Mouse (Mus musculus) MEL (cell line): ENCODE measurements around the gene Sema5a. TPM values are rescaled to one million over a fixed set of nuclear protein-coding genes. Genes with fewer than 3 reads are reported as not detected.

Experiments
- DNase-seq: peaks from one replicate; pipeline ENCODE4 v3.0.0; 2011; ENCODE audit warnings: low read depth, low spot score
- H3K27ac ChIP-seq: 2 replicates; pipeline ENCODE4 v1.5.1; 2012; ENCODE audit warnings: low read depth, mild to moderate bottlenecking, control low read depth, low read length, moderate library complexity; ENCODE audit not compliant: control insufficient read depth
- H3K27me3 ChIP-seq, 2 experiments: fragments of 150-350 bp in 1 of 2; sonication (generic) in 1 of 2; 2 replicates each; pipeline ENCODE4 v1.6.1; 2012; ENCODE audit warnings: low read length in 2 of 2, mild to moderate bottlenecking in 2 of 2, improper control_type of control experiment in 1 of 2, moderate library complexity in 1 of 2; ENCODE audit not compliant: insufficient read depth in 2 of 2, control insufficient read depth in 1 of 2
- H3K36me3 ChIP-seq, 2 experiments: 2 replicates each; pipeline ENCODE4 v1.6.1; 2012 to 2014; ENCODE audit warnings: low read length in 2 of 2, improper control_type of control experiment in 1 of 2, inconsistent platforms in 1 of 2, mild to moderate bottlenecking in 1 of 2; ENCODE audit not compliant: insufficient read depth in 2 of 2, control insufficient read depth in 1 of 2
- H3K4me1 ChIP-seq, 2 experiments: fragments of 150-350 bp in 1 of 2; sonication (generic) in 1 of 2; 2 replicates each; pipeline ENCODE4 v1.6.1; 2012; ENCODE audit warnings: low read length in 2 of 2, improper control_type of control experiment in 1 of 2, mild to moderate bottlenecking in 1 of 2; ENCODE audit not compliant: insufficient read depth in 2 of 2, control insufficient read depth in 1 of 2
- H3K4me3 ChIP-seq, 2 experiments: fragments of 150-350 bp in 1 of 2; sonication (generic) in 1 of 2; 2 replicates each; pipeline ENCODE4 v1.5.1; 2012; ENCODE audit warnings: low read depth in 2 of 2, low read length in 2 of 2, mild to moderate bottlenecking in 2 of 2, moderate library complexity in 2 of 2, control low read depth in 1 of 2, improper control_type of control experiment in 1 of 2; ENCODE audit not compliant: control insufficient read depth in 1 of 2, insufficient read depth in 1 of 2
- H3K79me2 ChIP-seq: 2 replicates; pipeline ENCODE4 v1.6.1; 2012; ENCODE audit warnings: mild to moderate bottlenecking, low read length, moderate library complexity; ENCODE audit not compliant: control insufficient read depth, poor library complexity, insufficient read depth
- H3K9ac ChIP-seq: 2 replicates; pipeline ENCODE4 v1.6.1; 2012; ENCODE audit warnings: low read depth, mild to moderate bottlenecking, control low read depth, low read length, moderate library complexity; ENCODE audit not compliant: control insufficient read depth, poor library complexity, severe bottlenecking
- H3K9me3 ChIP-seq: fragments of 150-350 bp; sonication (generic); replicated peaks from 2 replicates; pipeline ENCODE4 v1.6.1; 2012; ENCODE audit warnings: mild to moderate bottlenecking, low read length, improper control_type of control experiment, moderate library complexity; ENCODE audit not compliant: insufficient read depth
- CHD1 ChIP-seq: IDR thresholded peaks from 2 replicates; pipeline ENCODE4 v1.6.1; 2012; ENCODE audit warnings: low read depth, mild to moderate bottlenecking, inconsistent platforms, low read length, improper control_type of control experiment
- ELF1 ChIP-seq: IDR thresholded peaks from 2 replicates; pipeline ENCODE4 v1.6.1; 2014; ENCODE audit warnings: low read depth, mild to moderate bottlenecking, inconsistent platforms, low read length, improper control_type of control experiment, moderate library complexity
- EP300 ChIP-seq, 2 experiments: IDR thresholded peaks; 2 replicates each; pipeline ENCODE4 v1.6.1; 2011; ENCODE audit warnings: improper control_type of control experiment in 2 of 2, low read length in 2 of 2, low read depth in 1 of 2, mild to moderate bottlenecking in 1 of 2
- ETS1 ChIP-seq: IDR thresholded peaks from 2 replicates; pipeline ENCODE4 v1.6.1; 2012; ENCODE audit warnings: low read depth, mild to moderate bottlenecking, inconsistent platforms, low read length, improper control_type of control experiment, moderate library complexity
- JUND ChIP-seq: IDR thresholded peaks from 2 replicates; pipeline ENCODE4 v1.6.1; 2011; ENCODE audit warnings: low read depth, mild to moderate bottlenecking, improper control_type of control experiment, low read length
- MAFK ChIP-seq: IDR thresholded peaks from 2 replicates; pipeline ENCODE4 v1.6.1; 2011; ENCODE audit warnings: low read depth, mild to moderate bottlenecking, low read length, improper control_type of control experiment, borderline replicate concordance
- MAX ChIP-seq: IDR thresholded peaks from 2 replicates; pipeline ENCODE4 v1.6.1; 2011; ENCODE audit warnings: low read length, improper control_type of control experiment
- MAZ ChIP-seq: IDR thresholded peaks from 2 replicates; pipeline ENCODE4 v1.6.1; 2012; ENCODE audit warnings: low read depth, mild to moderate bottlenecking, inconsistent platforms, low read length, improper control_type of control experiment
- MXI1 ChIP-seq: IDR thresholded peaks from 2 replicates; pipeline ENCODE4 v1.6.1; 2011; ENCODE audit warnings: mild to moderate bottlenecking, low read depth, low read length, improper control_type of control experiment
- POLR2A ChIP-seq, 2 experiments: IDR thresholded peaks; 2 replicates each; pipeline ENCODE4 v1.6.1; 2011 to 2012; ENCODE audit warnings: low read length in 2 of 2, mild to moderate bottlenecking in 2 of 2, control low read depth in 1 of 2, improper control_type of control experiment in 1 of 2, low read depth in 1 of 2, moderate library complexity in 1 of 2; ENCODE audit not compliant: control insufficient read depth in 1 of 2, insufficient read depth in 1 of 2, poor library complexity in 1 of 2
- POLR2AphosphoS2 ChIP-seq: IDR thresholded peaks from 2 replicates; pipeline ENCODE4 v1.6.1; 2011; ENCODE audit warnings: low read length, improper control_type of control experiment
- POLR2AphosphoS5 ChIP-seq: IDR thresholded peaks from 2 replicates; pipeline ENCODE4 v1.6.1; 2012; ENCODE audit warnings: low read depth, borderline replicate concordance, mild to moderate bottlenecking, inconsistent platforms, low read length, moderate library complexity, mixed read lengths
- RCOR1 ChIP-seq: IDR thresholded peaks from 2 replicates; pipeline ENCODE4 v1.6.1; 2012; ENCODE audit warnings: low read depth, mild to moderate bottlenecking, inconsistent platforms, low read length, improper control_type of control experiment
- SIN3A ChIP-seq: IDR thresholded peaks from 2 replicates; pipeline ENCODE4 v1.6.1; 2012; ENCODE audit warnings: low read length, improper control_type of control experiment, inconsistent platforms
- SMC3 ChIP-seq: IDR thresholded peaks from 2 replicates; pipeline ENCODE4 v1.6.1; 2011; ENCODE audit warnings: low read depth, low read length, improper control_type of control experiment
- UBTF ChIP-seq: IDR thresholded peaks from 2 replicates; pipeline ENCODE4 v1.6.1; 2012; ENCODE audit warnings: low read depth, mild to moderate bottlenecking, inconsistent platforms, low read length, improper control_type of control experiment, moderate library complexity, borderline replicate concordance; ENCODE audit not compliant: insufficient read depth
- USF1 ChIP-seq: IDR thresholded peaks from 2 replicates; pipeline ENCODE4 v1.6.1; 2014; ENCODE audit warnings: low read depth, mild to moderate bottlenecking, inconsistent platforms, low read length, improper control_type of control experiment, moderate library complexity
- USF2 ChIP-seq, 2 experiments: IDR thresholded peaks; 2 replicates each; pipeline ENCODE4 v1.6.1; 2011 to 2012; ENCODE audit warnings: improper control_type of control experiment in 2 of 2, low read length in 2 of 2, borderline replicate concordance in 1 of 2, inconsistent platforms in 1 of 2, low read depth in 1 of 2, mild to moderate bottlenecking in 1 of 2; ENCODE audit not compliant: insufficient read depth in 1 of 2
- ZNF384 ChIP-seq: IDR thresholded peaks from 2 replicates; pipeline ENCODE4 v1.6.1; 2012; ENCODE audit warnings: low read depth, mild to moderate bottlenecking, inconsistent platforms, low read length, improper control_type of control experiment
- polyA plus RNA-seq, 2 experiments: library from polyadenylated mRNA; stranded (reverse) in 1 of 2; unstranded in 1 of 2; fragments of >175 nt in 1 of 2; fragments of >200 nt in 1 of 2; gene quantifications; 2 replicates each; pipeline versions ENCODE4 v1.2.1 to v1.2.4; 2012; ENCODE audit warnings: low replicate concordance in 2 of 2, low read depth in 1 of 2; ENCODE audit not compliant: insufficient read length in 2 of 2, insufficient read depth in 1 of 2, missing spikeins in 1 of 2
- total RNA-seq: library from RNA; depleted of rRNA; stranded (reverse); fragments of 300-350 nt; gene quantifications from 2 replicates; pipeline ENCODE4 v1.2.3, GENCODE M21; 2012

The Sema5a gene
- total and polyA plus RNA-seq, 3 experiments, result not detected

- H3K27me3 ChIP-seq, result no peaks in the 10 kb centered on the region
- no peak for DNase-seq
These were observed 123.2 kb downstream of the Sema5a start for GRCm38 (mm10) chr15:32367841-32368240.

DNA sequence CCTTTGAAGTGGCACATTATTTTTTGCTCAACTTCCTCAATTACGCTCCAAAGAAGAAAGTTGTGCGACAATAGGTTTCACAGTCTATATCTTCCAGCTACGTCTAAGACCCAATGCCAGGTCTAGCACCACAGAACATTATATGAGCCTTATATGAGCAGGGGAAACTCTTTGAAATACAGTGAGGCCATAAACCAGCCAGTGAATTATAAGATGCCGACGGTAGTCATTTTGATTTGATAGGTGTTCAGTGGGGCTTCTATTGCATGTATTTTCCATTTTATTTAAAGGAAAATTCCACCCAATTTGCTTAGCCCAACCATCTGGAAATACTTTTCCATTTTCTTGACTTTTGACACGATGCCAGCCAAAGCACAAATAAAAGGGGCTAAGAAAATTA lies 126.3 kb downstream of the Sema5a start:
- Histone ChIP-seq H3K36me3 (no peaks in the 10 kb centered on the region), H3K4me3 (no peak overlapping the region), H3K79me2 (no peaks in the 10 kb centered on the region), H3K9me3 (no peaks in the 10 kb centered on the region), H3K9ac (no peak overlapping the region), H3K27ac (no peak overlapping the region), H3K4me1 (no peaks in the 10 kb centered on the region), H3K27me3 (no peaks in the 10 kb centered on the region)
- TF ChIP-seq RCOR1 (no peak), ETS1 (no peak), UBTF (no peak), MAX (no peak), EP300 (IDR thresholded peaks at IDR 0.05; ENCODE audit: low read depth in 1 of 2, low read length in 2 of 2) (no peak)
- DNase-seq, result no peak

More at GRCm38 (mm10) chr15:32367841-32368240, 123.2 kb downstream of the Sema5a start:
- TF ChIP-seq ELF1 (no peak), SMC3 (no peak), POLR2A (IDR thresholded peaks at IDR 0.05; ENCODE audit: control insufficient read depth in 1 of 2, insufficient read depth in 1 of 2, low read depth in 1 of 2, low read length in 2 of 2, poor library complexity in 1 of 2) (no peak), ETS1 (no peak), CHD1 (no peak), USF2 (IDR thresholded peaks at IDR 0.05; ENCODE audit: borderline replicate concordance in 1 of 2, insufficient read depth in 1 of 2, low read depth in 1 of 2, low read length in 2 of 2) (no peak), USF1 (no peak), MAZ (no peak), ZNF384 (no peak), MXI1 (no peak)
- TF ChIP-seq, all 39 proteins: peak for 0
- Histone ChIP-seq H3K4me3 (no peak overlapping the region), H3K9ac (no peak overlapping the region), H3K9me3 (no peaks in the 10 kb centered on the region), H3K79me2 (no peaks in the 10 kb centered on the region), H3K36me3 (no peaks in the 10 kb centered on the region), H3K27ac (no peak overlapping the region), H3K4me1 (no peaks in the 10 kb centered on the region)

GRCm38 (mm10) chr15:32371385-32371784 lies 126.8 kb downstream of the Sema5a start:
- Histone ChIP-seq H3K27me3 (no peaks in the 10 kb centered on the region), H3K27ac (no peak overlapping the region), H3K79me2 (no peaks in the 10 kb centered on the region), H3K36me3 (no peaks in the 10 kb centered on the region), H3K9me3 (no peaks in the 10 kb centered on the region), H3K4me1 (no peaks in the 10 kb centered on the region), H3K4me3 (no peak overlapping the region), H3K9ac (no peak overlapping the region)
- TF ChIP-seq POLR2AphosphoS5 (no peak), POLR2AphosphoS2 (no peak), MAFK (no peak), SIN3A (no peak), UBTF (no peak), JUND (no peak), POLR2A (IDR thresholded peaks at IDR 0.05; ENCODE audit: control insufficient read depth in 1 of 2, insufficient read depth in 1 of 2, low read depth in 1 of 2, low read length in 2 of 2, poor library complexity in 1 of 2) (no peak)
- no peak for DNase-seq
